Mouse (Mus musculus): ENCODE measurements at regions not wholly inside any gene's neighbourhood (a gene's known extent, or its start where the extent isn't known, plus 50 kb on each side); places are given as distances from the start of the nearest gene placed in this dataset.

- no peak for TF ChIP-seq POLR2A (IDR thresholded peaks at IDR 0.05; ENCODE audit: low read depth, low read length)
- no peak for TF ChIP-seq CTCF (IDR thresholded peaks at IDR 0.05; ENCODE audit: borderline replicate concordance, insufficient read depth, low read length)
Measured at GRCm38 (mm10) chr12:32286652-32287051, 78.2 kb upstream of the Pik3cg start.
